Mouse (Mus musculus) heart, postnatal 0 days (tissue): Measurements from ENCODE around the gene Ltbp4.

Experiments
- CTCF ChIP-seq: IDR thresholded peaks from 2 replicates; pipeline ENCODE4 v1.5.1; 2016; ENCODE audit warnings: antibody characterized with exemption, control low read depth, low read depth
- EP300 ChIP-seq: IDR thresholded peaks from 2 replicates; pipeline ENCODE4 v1.6.1; 2016; ENCODE audit warnings: antibody characterized with exemption, low read depth

DNA sequence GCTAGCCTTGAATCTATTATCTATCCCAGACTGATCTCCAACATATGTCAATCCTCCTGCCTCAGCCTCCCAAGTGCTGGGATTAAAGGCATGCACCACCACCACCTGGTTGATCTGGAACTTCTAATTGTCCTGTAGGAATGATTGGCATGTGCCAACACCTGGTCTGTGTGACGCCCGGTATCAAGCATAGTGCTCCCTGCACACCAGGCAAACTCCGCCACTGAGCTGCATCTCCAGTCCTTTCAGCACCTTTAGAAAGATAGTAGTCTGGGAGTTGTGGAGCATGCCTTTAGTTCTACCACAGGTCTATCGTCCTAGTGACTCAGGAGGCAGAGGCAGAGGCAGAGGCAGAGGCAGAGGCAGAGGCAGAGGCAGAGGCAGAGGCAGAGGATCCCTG is 37.1 kb downstream of the Ltbp4 start:
- TF ChIP-seq CTCF (no peak), EP300 (no peak)
